Mouse (Mus musculus) urinary bladder, postnatal 14 days (tissue): ENCODE measurements around the gene Spag8.
A peak's percentile ranks its signal among the peaks of the same experiment; 100 is the strongest.

Source experiments
- DNase-seq: peaks from one replicate; pipeline ENCODE4 v3.0.0; 2021; ENCODE audit warnings: low spot score

Spag8 gene

GRCm38 (mm10) chr4:43649783-43650182, 3.6 kb downstream of the Spag8 start:
- DNase-seq = no peak

- no peak for DNase-seq
Observed at GRCm38 (mm10) chr4:43640491-43640890, 12.9 kb downstream of the Spag8 start.

GRCm38 (mm10) chr4:43640076-43640475, 13.3 kb downstream of the Spag8 start:
- DNase-seq = no peak

- DNase-seq = no peak
Observed at GRCm38 (mm10) chr4:43636751-43637150, 16.6 kb downstream of the Spag8 start.

GRCm38 (mm10) chr4:43634621-43635374, 18.6 kb downstream of the Spag8 start:
- no peak for DNase-seq

GRCm38 (mm10) chr4:43633736-43634135, 19.7 kb downstream of the Spag8 start:
- DNase-seq = no peak

- no peak for DNase-seq
Observed at GRCm38 (mm10) chr4:43633296-43633695, 20.1 kb downstream of the Spag8 start.

- DNase-seq = no peak
Observed at GRCm38 (mm10) chr4:43631956-43632920, 21.2 kb downstream of the Spag8 start.

- peak; percentile 36 for DNase-seq
Observed at GRCm38 (mm10) chr4:43631046-43631955, 22.1 kb downstream of the Spag8 start, which contains the start of gene Npr2. TSS of gene Npr2 (plus strand) at chr4:43631935.

- no peak for DNase-seq
Observed at GRCm38 (mm10) chr4:43630671-43631045, 22.7 kb downstream of the Spag8 start.

GRCm38 (mm10) chr4:43630030-43630581, 23.3 kb downstream of the Spag8 start:
- peak; percentile 82 for DNase-seq

- no peak for DNase-seq
Observed at GRCm38 (mm10) chr4:43629106-43629817, 24.1 kb downstream of the Spag8 start.

GRCm38 (mm10) chr4:43620146-43620778, 33.1 kb downstream of the Spag8 start:
- peak; percentile 1 for DNase-seq

GRCm38 (mm10) chr4:43613060-43613730, 40.2 kb downstream of the Spag8 start:
- DNase-seq = no peak

GRCm38 (mm10) chr4:43612534-43612933, 40.9 kb downstream of the Spag8 start:
- no peak for DNase-seq

GRCm38 (mm10) chr4:43604751-43605685, 48.4 kb downstream of the Spag8 start:
- DNase-seq = no peak

- DNase-seq = no peak
Observed at GRCm38 (mm10) chr4:43604099-43604498, 49.3 kb downstream of the Spag8 start.
